17 mouse cellular contexts compared by ENCODE assay signal in the genomic region with DNA sequence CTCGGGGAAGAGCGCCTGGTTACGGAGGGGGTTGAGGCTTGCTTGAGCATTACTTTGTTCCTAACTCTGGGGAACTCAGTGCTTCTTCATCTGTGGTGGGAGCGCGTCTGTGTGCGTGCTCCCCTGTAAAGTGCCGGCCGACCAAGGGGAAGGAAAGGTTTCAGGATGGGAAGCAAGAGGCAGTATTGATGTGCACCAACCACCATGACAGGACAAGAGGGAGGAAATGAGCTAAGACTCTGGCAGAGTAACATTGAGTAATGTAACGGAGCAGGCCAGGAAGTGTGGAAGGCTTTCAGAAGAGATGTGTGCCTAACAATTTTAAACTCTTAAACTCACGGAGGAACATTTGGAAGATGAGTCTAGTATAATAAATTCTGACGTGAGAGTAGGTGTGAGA. TPM values are rescaled to one million over a fixed set of nuclear protein-coding genes. Genes with fewer than 3 reads are reported as not detected.
DNase-seq lines count a peak whose midpoint lies in the region; ATAC-seq and TF ChIP-seq lines count a peak whose summit lies in the region.
"Had no signal": no experiment of that assay in that cellular context is flagged by ENCODE, and none has a peak within 500 bp of the region (broad histone marks: within the 10 kb centered on the region; RNA-seq: fewer than 3 reads in every experiment).

No protein-coding gene starts in this region.

- H3K27ac ChIP-seq in heart, embryonic 15.5 days: 0 out of 2 replicates have a peak overlapping the region, but pooled peaks have one; percentile 38
- H3K27ac ChIP-seq in heart, adult 2 months: no peak overlapping the region
- H3K27ac ChIP-seq in bone marrow, adult 2 months (ENCODE audit: control insufficient read depth, insufficient read depth, low read depth, low read length, poor library complexity): peak overlapping the region; percentile 77
- no peak overlapping the region for H3K27ac ChIP-seq in limb, embryonic 10.5 days
- H3K27ac ChIP-seq: embryonic facial prominence, embryonic 15.5 days; gastrocnemius, adult 2 months; stomach, postnatal 0 days had no signal

- H3K9me3 ChIP-seq in heart, embryonic 15.5 days (replicated peaks): no peaks in the 10 kb centered on the region
- H3K9me3 ChIP-seq in limb, embryonic 10.5 days (replicated peaks): no peaks in the 10 kb centered on the region
- H3K9me3 ChIP-seq: embryonic facial prominence, embryonic 15.5 days had no signal

- peaks cover 41% of the 10 kb centered on the region for H3K4me1 ChIP-seq in heart, embryonic 15.5 days (replicated peaks)
- H3K4me1 ChIP-seq in heart, adult 2 months (ENCODE audit: control insufficient read depth, insufficient read depth, low read length): peaks cover 12% of the 10 kb centered on the region
- peaks cover 2% of the 10 kb centered on the region; the same call in 1 of the 2 replicates for H3K4me1 ChIP-seq in bone marrow, adult 2 months (ENCODE audit: control insufficient read depth, insufficient read depth, low read length)
- peaks cover 13% of the 10 kb centered on the region for H3K4me1 ChIP-seq in limb, embryonic 10.5 days

- no peaks in the 10 kb centered on the region; the same call in none of the 2 replicates for H3K79me2 ChIP-seq in heart, adult 2 months (replicated peaks; ENCODE audit: control insufficient read depth, insufficient read depth, low read length)

- H3K36me3 ChIP-seq in heart, embryonic 15.5 days: no peaks in the 10 kb centered on the region; the same call in 1 of the 2 replicates
- peaks cover 12% of the 10 kb centered on the region for H3K36me3 ChIP-seq in heart, adult 2 months (ENCODE audit: control insufficient read depth, insufficient read depth, low read length)
- H3K36me3 ChIP-seq in limb, embryonic 10.5 days: peaks cover 51% of the 10 kb centered on the region
- H3K36me3 ChIP-seq: embryonic facial prominence, embryonic 15.5 days had no signal

- WGBS in heart, embryonic 15.5 days: 66% methylated on average over 11 of the region's 11 CpGs
- WGBS in heart, adult 2 months: 50% methylated on average over 11 of the region's 11 CpGs
- WGBS in bone marrow, adult 2 months: 47% methylated on average over 11 of the region's 11 CpGs
- WGBS in limb, embryonic 10.5 days: 92% methylated on average over 11 of the region's 11 CpGs

- ATAC-seq in heart, embryonic 15.5 days (replicated peaks; ENCODE audit: insufficient number of reproducible peaks, insufficient read depth, low FRiP score, low read depth): no peak
- peak; percentile 95 for ATAC-seq in granulocyte monocyte progenitor cell, adult 5-6 weeks (replicated peaks; ENCODE audit: poor library complexity, severe bottlenecking)
- ATAC-seq in megakaryocyte, adult 5-6 weeks (ENCODE audit: poor library complexity, severe bottlenecking): peak; percentile 86
- ATAC-seq: midbrain, embryonic 16.5 days had no signal

- intact Hi-C loops in heart, adult 2 months (cut with DNase I): no loop called here

- no peak overlapping the region for H3K4me3 ChIP-seq in heart, embryonic 15.5 days
- H3K4me3 ChIP-seq in heart, adult 2 months: no peak overlapping the region
- peak overlapping the region; percentile 80 for H3K4me3 ChIP-seq in bone marrow, adult 2 months (replicated peaks; ENCODE audit: control insufficient read depth, low read depth, low read length)
- no peak overlapping the region for H3K4me3 ChIP-seq in limb, embryonic 10.5 days
- H3K4me3 ChIP-seq: embryonic facial prominence, embryonic 15.5 days; gastrocnemius, adult 2 months had no signal

- H3K9ac ChIP-seq in heart, embryonic 15.5 days: no peak overlapping the region; the same call in 1 of the 2 replicates
- no peak overlapping the region for H3K9ac ChIP-seq in heart, adult 2 months (ENCODE audit: low read depth, low read length)
- H3K9ac ChIP-seq: embryonic facial prominence, embryonic 15.5 days had no signal

- no peak overlapping the region for H3K4me2 ChIP-seq in heart, embryonic 15.5 days
- H3K4me2 ChIP-seq: embryonic facial prominence, embryonic 15.5 days had no signal

- no peak for DNase-seq in heart, adult 2 months
- no peak for DNase-seq in limb, embryonic 10.5 days (ENCODE audit: low spot score)
- DNase-seq in frontal cortex, postnatal 14 days (ENCODE audit: low spot score in 2 of 2): no peak
- DNase-seq: adrenal gland, adult 8-10 months; cerebellum, adult 11 months; cerebellum, postnatal 25 days; gastrocnemius, adult 2 months; kidney, adult 11 months; layer of hippocampus, postnatal 36 days; right cerebral cortex, postnatal 4 days had no signal

- no peak for TF ChIP-seq CTCF in heart, adult 2 months (IDR thresholded peaks at IDR 0.05)
- TF ChIP-seq CTCF in bone marrow, adult 2 months (IDR thresholded peaks at IDR 0.05; ENCODE audit: control insufficient read depth, insufficient read depth, low read length): no peak

- TF ChIP-seq POLR2A in heart, adult 2 months (IDR thresholded peaks at IDR 0.05; ENCODE audit: insufficient read depth, low read depth, low read length): no peak
- no peak for TF ChIP-seq POLR2A in bone marrow, adult 2 months (IDR thresholded peaks at IDR 0.05; ENCODE audit: borderline replicate concordance, control insufficient read depth, low read depth, low read length)

- H3K27me3 ChIP-seq in heart, embryonic 15.5 days: no peaks in the 10 kb centered on the region
- H3K27me3 ChIP-seq in heart, adult 2 months (ENCODE audit: control insufficient read depth, insufficient read depth, low read length): no peaks in the 10 kb centered on the region
- H3K27me3 ChIP-seq in limb, embryonic 10.5 days (ENCODE audit: low read depth, poor library complexity, severe bottlenecking): no peaks in the 10 kb centered on the region
- H3K27me3 ChIP-seq: embryonic facial prominence, embryonic 15.5 days had no signal

- TF ChIP-seq EP300 in heart, adult 2 months (IDR thresholded peaks at IDR 0.05; ENCODE audit: insufficient read depth, low read depth, low read length): no peak

RNA-seq across cellular contexts. Expression of gene Fam222b, which starts 6.3 kb away (rescaled TPM):
- 14.1 and 16.2 TPM in 2 replicates for polyA plus RNA-seq in heart, embryonic 15.5 days (2015; fragmentation: Nextera tagmentation; extraction: Ambion mirVana)
- 10 to 100 TPM; 10.4 to 11.4 TPM for total RNA-seq in heart, adult 2 months (2021)
- polyA plus RNA-seq in heart, adult 2 months (2012; rRNA removed): 11.9 and 12.6 TPM in 2 replicates
- polyA plus RNA-seq in bone marrow, adult 2 months (2011; ENCODE audit: insufficient read depth, insufficient read length, low replicate concordance, missing spikeins): 5.3 and 12.3 TPM in 2 replicates
- 13.5 and 16.8 TPM in 2 replicates for total RNA-seq in granulocyte monocyte progenitor cell, adult 5-6 weeks (2014; fragmentation: Nextera tagmentation)
- total RNA-seq in granulocyte monocyte progenitor cell, adult 5-6 weeks (2017): 3.7 and 6.5 TPM in 2 replicates
- 24.0 and 28.2 TPM in 2 replicates for total RNA-seq in megakaryocyte, adult 5-6 weeks (2015)
- total RNA-seq in megakaryocyte, adult 5-6 weeks (2017): 8.5 and 9.1 TPM in 2 replicates
- polyA plus RNA-seq in limb, embryonic 10.5 days (2016; fragmentation: Nextera tagmentation; extraction: Ambion mirVana): 22.7 and 24.2 TPM in 2 replicates

RNA-seq across cellular contexts. Expression of gene Eral1, which starts 20.6 kb away (rescaled TPM):
- 21.1 and 24.5 TPM in 2 replicates for polyA plus RNA-seq in heart, embryonic 15.5 days (2015; fragmentation: Nextera tagmentation; extraction: Ambion mirVana)
- total RNA-seq in heart, adult 2 months (2021): 10 to 100 TPM; 25.0 to 28.2 TPM
- polyA plus RNA-seq in heart, adult 2 months (2012; rRNA removed): 34.9 and 42.4 TPM in 2 replicates
- polyA plus RNA-seq in bone marrow, adult 2 months (2011; ENCODE audit: insufficient read depth, insufficient read length, low replicate concordance, missing spikeins): 9.8 and 16.3 TPM in 2 replicates
- total RNA-seq in granulocyte monocyte progenitor cell, adult 5-6 weeks (2014; fragmentation: Nextera tagmentation): 17.8 and 18.7 TPM in 2 replicates
- total RNA-seq in granulocyte monocyte progenitor cell, adult 5-6 weeks (2017): 27.4 and 32.0 TPM in 2 replicates
- total RNA-seq in megakaryocyte, adult 5-6 weeks (2015): 14.1 and 19.2 TPM in 2 replicates
- total RNA-seq in megakaryocyte, adult 5-6 weeks (2017): 20.9 and 22.1 TPM in 2 replicates
- 43.4 and 45.4 TPM in 2 replicates for polyA plus RNA-seq in limb, embryonic 10.5 days (2016; fragmentation: Nextera tagmentation; extraction: Ambion mirVana)

Comparison
In these comparisons a context has a peak if more than half of its experiments do, and no peak if none do; other contexts are left out.
1. H3K27ac ChIP-seq: peak in heart, embryonic 15.5 days (single experiment) and bone marrow, adult 2 months (single experiment); none in heart, adult 2 months (single experiment) and limb, embryonic 10.5 days (single experiment).